Mouse (Mus musculus) cortical plate, adult 2 months (tissue): ENCODE results near the gene Stk38l.

Experiments
- CTCF ChIP-seq: fragments of 200-500 bp; IDR thresholded peaks from 2 replicates; pipeline ENCODE4 v1.5.1; 2011; ENCODE audit warnings: mild to moderate bottlenecking, control low read depth, low read length; ENCODE audit not compliant: insufficient read depth; ENCODE audit errors: extremely low read depth
- POLR2A ChIP-seq: fragments of 200-500 bp; IDR thresholded peaks from 2 replicates; pipeline ENCODE4 v1.6.1; 2011; ENCODE audit warnings: mild to moderate bottlenecking, low read length, control low read depth; ENCODE audit not compliant: insufficient read depth; ENCODE audit errors: extremely low read depth

GRCm38 (mm10) chr6:146759027-146759426 is 34.2 kb downstream of the Stk38l start:
- TF ChIP-seq CTCF: no peak
- TF ChIP-seq POLR2A: no peak
